Mouse (Mus musculus) ES-E14 (cell line): Measurements from ENCODE around the gene Mlkl. TPM values are rescaled to one million over a fixed set of nuclear protein-coding genes. Genes with fewer than 3 reads are reported as not detected.
"Not testable (repeated sequence)": the region's sequence is repeated elsewhere in the genome, so short reads cannot be mapped to it uniquely, and the experiment has no call there.

ENCODE experiments used
- DNase-seq: peaks from one replicate; pipeline ENCODE4 v3.0.0-alpha.2; 2013; ENCODE audit warnings: low read depth, low spot score
- H3K27ac ChIP-seq: 2 replicates; pipeline ENCODE4 v1.5.1; 2012; ENCODE audit warnings: low read depth, mild to moderate bottlenecking, low read length, moderate library complexity, mixed read lengths; ENCODE audit not compliant: poor library complexity, insufficient read depth, severe bottlenecking
- H3K36me3 ChIP-seq: 2 replicates; pipeline ENCODE4 v1.6.1; 2012; ENCODE audit warnings: mild to moderate bottlenecking, low read length, moderate library complexity, mixed read lengths; ENCODE audit not compliant: control insufficient read depth, poor library complexity, insufficient read depth, severe bottlenecking
- H3K4me1 ChIP-seq, 2 experiments: fragments of 150-350 bp in 1 of 2; sonication (generic) in 1 of 2; 2 replicates each; pipeline ENCODE4 v1.6.1; 2012; ENCODE audit warnings: low read length in 2 of 2, mild to moderate bottlenecking in 1 of 2, mixed read lengths in 1 of 2; ENCODE audit not compliant: control insufficient read depth in 2 of 2, insufficient read depth in 2 of 2, poor library complexity in 1 of 2
- H3K4me3 ChIP-seq, 2 experiments: fragments of 150-350 bp in 1 of 2; sonication (generic) in 1 of 2; 2 replicates each; pipeline ENCODE4 v1.5.1; 2012; ENCODE audit warnings: low read length in 2 of 2, low read depth in 1 of 2, mild to moderate bottlenecking in 1 of 2, mixed read lengths in 1 of 2; ENCODE audit not compliant: insufficient read depth in 1 of 2, poor library complexity in 1 of 2, severe bottlenecking in 1 of 2
- H3K9ac ChIP-seq: 2 replicates; pipeline ENCODE4 v1.6.1; 2012; ENCODE audit warnings: low read depth, mild to moderate bottlenecking, low read length, mixed read lengths; ENCODE audit not compliant: poor library complexity, insufficient read depth, severe bottlenecking
- H3K9me3 ChIP-seq: fragments of 150-350 bp; sonication (generic); 2 replicates; pipeline ENCODE4 v1.6.1; 2012; ENCODE audit warnings: low read depth, mild to moderate bottlenecking, low read length; ENCODE audit not compliant: control insufficient read depth, insufficient read depth
- CHD2 ChIP-seq: IDR thresholded peaks from 2 replicates; pipeline ENCODE4 v1.6.1; 2014; ENCODE audit warnings: mild to moderate bottlenecking, low read depth, low read length, inconsistent platforms
- HCFC1 ChIP-seq: IDR thresholded peaks from 2 replicates; pipeline ENCODE4 v1.6.1; 2012; ENCODE audit warnings: low read length, inconsistent platforms, borderline replicate concordance; ENCODE audit not compliant: insufficient read depth
- MAFK ChIP-seq: IDR thresholded peaks from 2 replicates; pipeline ENCODE4 v1.6.1; 2014; ENCODE audit warnings: mild to moderate bottlenecking, low read depth, low read length, inconsistent platforms; ENCODE audit not compliant: insufficient read depth
- ZC3H11A ChIP-seq: IDR thresholded peaks from 2 replicates; pipeline ENCODE4 v1.6.1; 2012; ENCODE audit warnings: low read depth, mild to moderate bottlenecking, inconsistent platforms, low read length, borderline replicate concordance
- ZNF384 ChIP-seq: IDR thresholded peaks from 2 replicates; pipeline ENCODE4 v1.6.1; 2012; ENCODE audit warnings: low read depth, low read length, inconsistent platforms
- in situ Hi-C, 2 experiments: fragments of 600-800 bp; cut with MboI; formaldehyde crosslinking; loops; one replicate each; pipeline ENCODE4 v1.15.1; 2025; ENCODE audit warnings: low sequenced_read_pairs in 2 of 2, inconsistent platforms in 1 of 2; ENCODE audit not compliant: unreplicated experiment in 2 of 2
- total RNA-seq: library from RNA; depleted of rRNA; stranded (reverse); fragments of 300-350 nt; gene quantifications from 2 replicates; pipeline ENCODE4 v1.2.3, GENCODE M21; 2012

The Mlkl gene
- total RNA-seq, 1 experiment: 1.2 TPM

GRCm38 (mm10) chr8:111336692-111337091, 1.3 kb downstream of the Mlkl start:
- Histone ChIP-seq H3K4me1 (no peaks in the 10 kb centered on the region; a peak in 1 of 4 replicates), H3K4me3 (no peak overlapping the region), H3K9me3 (no peaks in the 10 kb centered on the region), H3K36me3 (no peaks in the 10 kb centered on the region), H3K9ac (no peak overlapping the region), H3K27ac (no peak overlapping the region)
- no peak for TF ChIP-seq ZNF384
- TF ChIP-seq CHD2: no peak
- TF ChIP-seq HCFC1: no peak
- TF ChIP-seq ZC3H11A: no peak
- TF ChIP-seq MAFK: no peak
- DNase-seq: no peak
- in situ Hi-C loops: no loop called here

GRCm38 (mm10) chr8:111325222-111325790, 12.7 kb downstream of the Mlkl start:
- H3K27ac ChIP-seq: no peak overlapping the region
- no peaks in the 10 kb centered on the region for H3K4me1 ChIP-seq
- no peak overlapping the region for H3K4me3 ChIP-seq
- in situ Hi-C loops: no loop called here
- no peaks in the 10 kb centered on the region for H3K9me3 ChIP-seq
- no peak for DNase-seq
- no peak for TF ChIP-seq HCFC1
- no peak for TF ChIP-seq CHD2
- no peak for TF ChIP-seq MAFK
- TF ChIP-seq ZNF384: no peak
- no peak for TF ChIP-seq ZC3H11A
- H3K9ac ChIP-seq: no peak overlapping the region
- no peaks in the 10 kb centered on the region for H3K36me3 ChIP-seq

GRCm38 (mm10) chr8:111314729-111315128, 23.2 kb downstream of the Mlkl start:
- H3K9ac ChIP-seq: no peak overlapping the region
- no peak for TF ChIP-seq ZC3H11A
- no peak for TF ChIP-seq MAFK
- no peak for TF ChIP-seq CHD2
- TF ChIP-seq ZNF384: no peak
- TF ChIP-seq HCFC1: no peak
- H3K4me3 ChIP-seq: no peak overlapping the region
- no peak overlapping the region for H3K27ac ChIP-seq
- H3K36me3 ChIP-seq: no peaks in the 10 kb centered on the region
- in situ Hi-C loops: no loop called here
- no peaks in the 10 kb centered on the region for H3K9me3 ChIP-seq
- H3K4me1 ChIP-seq: no peaks in the 10 kb centered on the region
- DNase-seq: no peak

- H3K9me3 ChIP-seq, H3K9ac ChIP-seq, H3K4me3 ChIP-seq, DNase-seq, in situ Hi-C loops, H3K4me1 ChIP-seq, H3K27ac ChIP-seq, H3K36me3 ChIP-seq: not testable (repeated sequence)
Measured at GRCm38 (mm10) chr8:111313961-111314360, 24.0 kb downstream of the Mlkl start.

- Histone ChIP-seq H3K4me1 (no peaks in the 10 kb centered on the region), H3K9me3 (no peaks in the 10 kb centered on the region), H3K27ac (no peak overlapping the region), H3K4me3 (no peak overlapping the region), H3K9ac (no peak overlapping the region), H3K36me3 (no peaks in the 10 kb centered on the region)
- TF ChIP-seq ZNF384 (no peak), MAFK (no peak), ZC3H11A (no peak), CHD2 (no peak), HCFC1 (no peak)
- in situ Hi-C loops: no loop called here
- no peak for DNase-seq
Measured at GRCm38 (mm10) chr8:111312758-111313162, 25.2 kb downstream of the Mlkl start.

GRCm38 (mm10) chr8:111310006-111310405, 28.0 kb downstream of the Mlkl start:
- DNase-seq, H3K4me1 ChIP-seq, H3K36me3 ChIP-seq, H3K27ac ChIP-seq, H3K4me3 ChIP-seq, H3K9ac ChIP-seq, H3K9me3 ChIP-seq, in situ Hi-C loops: not testable (repeated sequence)
